Mouse (Mus musculus) stomach, postnatal 0 days (tissue): Measurements from ENCODE around the gene Gm10642. TPM values are rescaled to one million over a fixed set of nuclear protein-coding genes. Genes with fewer than 3 reads are reported as not detected.

Experiments used
- ATAC-seq: fragments of 200-750 bp; cut with Nextera tagmentation; 2 replicates; pipeline ENCODE4 v1.8.0; 2017; ENCODE audit not compliant: low FRiP score, low TSS enrichment
- DNase-seq: peaks from one replicate; pipeline ENCODE4 v3.0.0-alpha.2; 2016; ENCODE audit warnings: low spot score
- H3K27ac ChIP-seq: fragments of 300-500 bp; sonication (generic); replicated peaks from 2 replicates; pipeline ENCODE4 v1.5.1; 2014; ENCODE audit warnings: mild to moderate bottlenecking, control low read depth
- H3K27me3 ChIP-seq: fragments of 300-500 bp; sonication (generic); 2 replicates; pipeline ENCODE4 v1.6.1; 2014; ENCODE audit warnings: low read length; ENCODE audit not compliant: control insufficient read depth, insufficient read depth
- H3K36me3 ChIP-seq: fragments of 300-500 bp; sonication (generic); 2 replicates; pipeline ENCODE4 v1.6.1; 2014; ENCODE audit warnings: low read length, mixed read lengths; ENCODE audit not compliant: control insufficient read depth, insufficient read depth
- H3K4me1 ChIP-seq: fragments of 300-500 bp; sonication (generic); replicated peaks from 2 replicates; pipeline ENCODE4 v1.6.1; 2014; ENCODE audit warnings: antibody characterized with exemption; ENCODE audit not compliant: control insufficient read depth, insufficient read depth
- H3K4me2 ChIP-seq: fragments of 300-500 bp; sonication (generic); replicated peaks from 2 replicates; pipeline ENCODE4 v1.6.1; 2014; ENCODE audit warnings: low read depth, mild to moderate bottlenecking, control low read depth, moderate library complexity
- H3K4me3 ChIP-seq: fragments of 300-500 bp; sonication (generic); 2 replicates; pipeline ENCODE4 v1.5.1; 2014; ENCODE audit warnings: low read depth, low read length, control low read depth
- H3K9ac ChIP-seq: fragments of 300-500 bp; sonication (generic); 2 replicates; pipeline ENCODE4 v1.6.1; 2014; ENCODE audit warnings: mild to moderate bottlenecking, low read length, control low read depth, mixed read lengths
- H3K9me3 ChIP-seq: fragments of 300-500 bp; sonication (generic); 2 replicates; pipeline ENCODE4 v1.6.1; 2016; ENCODE audit warnings: low read length; ENCODE audit not compliant: control insufficient read depth
- CTCF ChIP-seq: IDR thresholded peaks from 2 replicates; pipeline ENCODE4 v1.5.1; 2016; ENCODE audit warnings: antibody characterized with exemption, low read depth, mild to moderate bottlenecking, moderate library complexity
- EP300 ChIP-seq: optimal IDR thresholded peaks from 2 replicates; pipeline ENCODE3; 2016; ENCODE audit warnings: antibody characterized with exemption
- WGBS: fragments of 180-500 bp; shearing (Covaris S2); extraction: QIAGEN DNeasy Blood & Tissue Kit; methylation state at CpG from one replicate; pipeline ENCODE4 v1.1.7; 2014; 5-methylcytosine and 5-hydroxymethylcytosine counted together
- polyA plus RNA-seq: library from polyadenylated mRNA; unstranded; fragments of >200 nt; fragmentation: Nextera tagmentation; extraction: Ambion mirVana; gene quantifications from 2 replicates; pipeline ENCODE4 v1.2.1, GENCODE M21; 2015

The Gm10642 gene
- polyA plus RNA-seq, 1 experiment from 2014 or later, result 2.0 TPM

- no peaks in the 10 kb centered on the region for H3K36me3 ChIP-seq
- no peaks in the 10 kb centered on the region for H3K27me3 ChIP-seq
- no peak for TF ChIP-seq EP300
- TF ChIP-seq CTCF, result no peak
- H3K4me1 ChIP-seq, result no peaks in the 10 kb centered on the region
- H3K9me3 ChIP-seq, result no peaks in the 10 kb centered on the region
- no peak overlapping the region for H3K4me2 ChIP-seq
- H3K4me3 ChIP-seq, result no peak overlapping the region
- DNase-seq (no peak), ATAC-seq (no peak)
- H3K27ac ChIP-seq, result no peak overlapping the region
- H3K9ac ChIP-seq, result no peak overlapping the region
- 90% methylated on average over 1 of the region's 1 CpGs for WGBS
Measured at GRCm38 (mm10) chr9:70650994-70651393, 5.1 kb upstream of the Gm10642 start.

- H3K27me3 ChIP-seq, result no peaks in the 10 kb centered on the region
- no peak overlapping the region for H3K9ac ChIP-seq
- no peaks in the 10 kb centered on the region for H3K36me3 ChIP-seq
- H3K4me1 ChIP-seq, result no peaks in the 10 kb centered on the region
- no peak overlapping the region for H3K4me3 ChIP-seq
- WGBS, result 65% methylated on average over 2 of the region's 2 CpGs
- H3K4me2 ChIP-seq, result no peak overlapping the region
- no peak overlapping the region for H3K27ac ChIP-seq
- TF ChIP-seq CTCF (no peak), EP300 (no peak)
- no peak for ATAC-seq
- no peaks in the 10 kb centered on the region for H3K9me3 ChIP-seq
- no peak for DNase-seq
Measured at GRCm38 (mm10) chr9:70652221-70652620, 3.8 kb upstream of the Gm10642 start.

- no peak overlapping the region for H3K4me3 ChIP-seq
- no peak overlapping the region for H3K9ac ChIP-seq
- TF ChIP-seq EP300, result no peak
- TF ChIP-seq CTCF, result no peak
- H3K36me3 ChIP-seq, result no peaks in the 10 kb centered on the region
- H3K27ac ChIP-seq, result no peak overlapping the region
- no peaks in the 10 kb centered on the region for H3K9me3 ChIP-seq
- no peaks in the 10 kb centered on the region for H3K4me1 ChIP-seq
- WGBS, result 65% methylated on average over 2 of the region's 2 CpGs
- ATAC-seq (no peak), DNase-seq (no peak)
- H3K27me3 ChIP-seq, result no peaks in the 10 kb centered on the region
- 0 out of 2 replicates have a peak overlapping the region, but pooled peaks have one; percentile 9 for H3K4me2 ChIP-seq
Measured at GRCm38 (mm10) chr9:70653875-70654274, 2.2 kb upstream of the Gm10642 start.

GRCm38 (mm10) chr9:70654496-70654895 is 1.6 kb upstream of the Gm10642 start:
- 0 out of 2 replicates have a peak overlapping the region, but pooled peaks have one; percentile 9 for H3K4me2 ChIP-seq

GRCm38 (mm10) chr9:70655764-70656129 is 304 bp upstream of the Gm10642 start:
- H3K27ac ChIP-seq, result no peak overlapping the region
- H3K27me3 ChIP-seq, result no peaks in the 10 kb centered on the region
- WGBS, result 32% methylated on average over 2 of the region's 2 CpGs
- DNase-seq, result no peak
- H3K4me2 ChIP-seq, result peak overlapping the region; percentile 88
- TF ChIP-seq CTCF (no peak), EP300 (no peak)
- ATAC-seq, result no peak
- H3K4me1 ChIP-seq, result no peaks in the 10 kb centered on the region
- H3K9me3 ChIP-seq, result no peaks in the 10 kb centered on the region
- no peak overlapping the region for H3K9ac ChIP-seq
- H3K4me3 ChIP-seq, result peak overlapping the region; percentile 91
- no peaks in the 10 kb centered on the region for H3K36me3 ChIP-seq

More at GRCm38 (mm10) chr9:70654496-70654895, 1.6 kb upstream of the Gm10642 start:
- Histone ChIP-seq H3K36me3 (no peaks in the 10 kb centered on the region), H3K27me3 (no peaks in the 10 kb centered on the region), H3K27ac (no peak overlapping the region), H3K9me3 (no peaks in the 10 kb centered on the region), H3K9ac (no peak overlapping the region), H3K4me1 (no peaks in the 10 kb centered on the region), H3K4me3 (no peak overlapping the region)
- ATAC-seq (no peak), DNase-seq (no peak)
- 76% methylated on average over 4 of the region's 4 CpGs for WGBS
- TF ChIP-seq CTCF, result no peak
- TF ChIP-seq EP300, result no peak

GRCm38 (mm10) chr9:70657013-70657967 is 1.2 kb downstream of the Gm10642 start, which contains the start of gene Mindy2:
Mindy2 (minus strand) TSS chr9:70657174.
- Histone ChIP-seq H3K27ac (peak within 1 kb of the TSS; percentile 96), H3K4me3 (peak within 1 kb of the TSS; percentile 91), H3K9ac (peak within 1 kb of the TSS; percentile 93), H3K4me1 (no peaks in the 10 kb centered on the region), H3K4me2 (peak within 1 kb of the TSS; percentile 88), H3K9me3 (no peaks in the 10 kb centered on the region), H3K27me3 (no peaks in the 10 kb centered on the region), H3K36me3 (no peaks in the 10 kb centered on the region)
- peak; percentile 100 for DNase-seq
- ATAC-seq, result peak; percentile 99
- no peak for TF ChIP-seq CTCF
- TF ChIP-seq EP300, result no peak
- WGBS, result under 1% methylated on average over 62 of the region's 67 CpGs
